Mouse (Mus musculus): ENCODE measurements around the gene Osbp. TPM values are rescaled to one million over a fixed set of nuclear protein-coding genes. Genes with fewer than 3 reads are reported as not detected.

The Osbp gene
- polyA plus RNA-seq, 2 experiments: 10.9 to 37.5 TPM

GRCm38 (mm10) chr19:12015708-12016107 lies 50.0 kb downstream of the Osbp start:
- DNase-seq (ENCODE audit: low spot score) (no peak), ATAC-seq (ENCODE audit: low FRiP score, low read depth) (no peak)
- H3K9ac ChIP-seq (ENCODE audit: low read depth, low read length, severe bottlenecking): no peak overlapping the region
- H3K27me3 ChIP-seq (ENCODE audit: control insufficient read depth, insufficient read depth, low read length): no peaks in the 10 kb centered on the region
- WGBS: 74% methylated on average over 8 of the region's 8 CpGs
- no peaks in the 10 kb centered on the region for H3K9me3 ChIP-seq (ENCODE audit: control insufficient read depth, low read length)
- no peaks in the 10 kb centered on the region for H3K36me3 ChIP-seq (ENCODE audit: control insufficient read depth, insufficient read depth, low read length)
- H3K4me1 ChIP-seq (ENCODE audit: control insufficient read depth, insufficient read depth, low read length): no peaks in the 10 kb centered on the region
- no peak for TF ChIP-seq POLR2A (IDR thresholded peaks at IDR 0.05; ENCODE audit: borderline replicate concordance, extremely low read depth, insufficient read depth, insufficient read length)
- no peak overlapping the region for H3K4me2 ChIP-seq (replicated peaks; ENCODE audit: low read depth, low read length, severe bottlenecking)
- H3K27ac ChIP-seq (replicated peaks; ENCODE audit: low read depth, low read length): no peak overlapping the region
- no peak overlapping the region for H3K4me3 ChIP-seq (replicated peaks; ENCODE audit: low read length)

- H3K4me3 ChIP-seq (replicated peaks; ENCODE audit: low read length): no peak overlapping the region
- ATAC-seq (ENCODE audit: low FRiP score, low read depth): no peak
- no peaks in the 10 kb centered on the region for H3K27me3 ChIP-seq (ENCODE audit: control insufficient read depth, insufficient read depth, low read length)
- H3K4me2 ChIP-seq (replicated peaks; ENCODE audit: low read depth, low read length, severe bottlenecking): no peak overlapping the region
- H3K9me3 ChIP-seq (ENCODE audit: control insufficient read depth, low read length): no peaks in the 10 kb centered on the region
- no peak overlapping the region for H3K9ac ChIP-seq (ENCODE audit: low read depth, low read length, severe bottlenecking)
- 86% methylated on average over 4 of the region's 4 CpGs for WGBS
- H3K27ac ChIP-seq (replicated peaks; ENCODE audit: low read depth, low read length): no peak overlapping the region
- no peaks in the 10 kb centered on the region for H3K36me3 ChIP-seq (ENCODE audit: control insufficient read depth, insufficient read depth, low read length)
- H3K4me1 ChIP-seq (ENCODE audit: control insufficient read depth, insufficient read depth, low read length): no peaks in the 10 kb centered on the region
- TF ChIP-seq POLR2A (IDR thresholded peaks at IDR 0.05; ENCODE audit: borderline replicate concordance, extremely low read depth, insufficient read depth, insufficient read length): no peak
- no peak for DNase-seq (ENCODE audit: low spot score)
These were observed 50.5 kb downstream of the Osbp start for GRCm38 (mm10) chr19:12016192-12016591.

- 82% methylated on average over 4 of the region's 4 CpGs for WGBS
- Histone ChIP-seq H3K27me3 (ENCODE audit: control insufficient read depth, insufficient read depth, low read length) (no peaks in the 10 kb centered on the region), H3K27ac (replicated peaks; ENCODE audit: low read depth, low read length) (no peak overlapping the region), H3K4me1 (ENCODE audit: control insufficient read depth, insufficient read depth, low read length) (no peaks in the 10 kb centered on the region), H3K4me2 (replicated peaks; ENCODE audit: low read depth, low read length, severe bottlenecking) (no peak overlapping the region), H3K4me3 (replicated peaks; ENCODE audit: low read length) (no peak overlapping the region), H3K9ac (ENCODE audit: low read depth, low read length, severe bottlenecking) (no peak overlapping the region), H3K9me3 (ENCODE audit: control insufficient read depth, low read length) (no peaks in the 10 kb centered on the region), H3K36me3 (ENCODE audit: control insufficient read depth, insufficient read depth, low read length) (no peaks in the 10 kb centered on the region)
- DNase-seq (ENCODE audit: low spot score) (no peak), ATAC-seq (ENCODE audit: low FRiP score, low read depth) (no peak)
- TF ChIP-seq POLR2A (IDR thresholded peaks at IDR 0.05; ENCODE audit: borderline replicate concordance, extremely low read depth, insufficient read depth, insufficient read length): no peak
These were observed 58.4 kb downstream of the Osbp start for GRCm38 (mm10) chr19:12024149-12024548.

- Histone ChIP-seq H3K27me3 (ENCODE audit: control insufficient read depth, insufficient read depth, low read length) (no peaks in the 10 kb centered on the region), H3K9me3 (ENCODE audit: control insufficient read depth, low read length) (no peaks in the 10 kb centered on the region)
- no peak for DNase-seq (ENCODE audit: low spot score)
These were observed 59.6 kb downstream of the Osbp start for GRCm38 (mm10) chr19:12025333-12025732.

GRCm38 (mm10) chr19:12026606-12027005 lies 60.9 kb downstream of the Osbp start:
- WGBS: 63% methylated on average over 2 of the region's 2 CpGs
- no peak for ATAC-seq (ENCODE audit: low FRiP score, low read depth)
- no peaks in the 10 kb centered on the region for H3K9me3 ChIP-seq (ENCODE audit: control insufficient read depth, low read length)

More at GRCm38 (mm10) chr19:12025333-12025732, 59.6 kb downstream of the Osbp start:
- Histone ChIP-seq H3K4me1 (ENCODE audit: control insufficient read depth, insufficient read depth, low read length) (no peaks in the 10 kb centered on the region), H3K4me2 (replicated peaks; ENCODE audit: low read depth, low read length, severe bottlenecking) (no peak overlapping the region), H3K4me3 (replicated peaks; ENCODE audit: low read length) (no peak overlapping the region), H3K36me3 (ENCODE audit: control insufficient read depth, insufficient read depth, low read length) (no peaks in the 10 kb centered on the region), H3K9ac (ENCODE audit: low read depth, low read length, severe bottlenecking) (no peak overlapping the region), H3K27ac (replicated peaks; ENCODE audit: low read depth, low read length) (no peak overlapping the region)
- ATAC-seq (ENCODE audit: low FRiP score, low read depth): no peak
- no peak for TF ChIP-seq POLR2A (IDR thresholded peaks at IDR 0.05; ENCODE audit: borderline replicate concordance, extremely low read depth, insufficient read depth, insufficient read length)
- WGBS: 94% methylated on average over 3 of the region's 3 CpGs

GRCm38 (mm10) chr19:12037727-12038126 lies 72.0 kb downstream of the Osbp start:
- Histone ChIP-seq H3K4me1 (ENCODE audit: control insufficient read depth, insufficient read depth, low read length) (no peaks in the 10 kb centered on the region), H3K9ac (ENCODE audit: low read depth, low read length, severe bottlenecking) (no peak overlapping the region), H3K36me3 (ENCODE audit: control insufficient read depth, insufficient read depth, low read length) (no peaks in the 10 kb centered on the region), H3K27me3 (ENCODE audit: control insufficient read depth, insufficient read depth, low read length) (no peaks in the 10 kb centered on the region), H3K27ac (replicated peaks; ENCODE audit: low read depth, low read length) (no peak overlapping the region), H3K9me3 (ENCODE audit: control insufficient read depth, low read length) (no peaks in the 10 kb centered on the region), H3K4me3 (replicated peaks; ENCODE audit: low read length) (no peak overlapping the region), H3K4me2 (replicated peaks; ENCODE audit: low read depth, low read length, severe bottlenecking) (no peak overlapping the region)
- DNase-seq (ENCODE audit: low spot score): no peak
- no peak for ATAC-seq (ENCODE audit: low FRiP score, low read depth)
- no peak for TF ChIP-seq POLR2A (IDR thresholded peaks at IDR 0.05; ENCODE audit: borderline replicate concordance, extremely low read depth, insufficient read depth, insufficient read length)

More at GRCm38 (mm10) chr19:12026606-12027005, 60.9 kb downstream of the Osbp start:
- Histone ChIP-seq H3K4me1 (ENCODE audit: control insufficient read depth, insufficient read depth, low read length) (no peaks in the 10 kb centered on the region), H3K4me3 (replicated peaks; ENCODE audit: low read length) (no peak overlapping the region), H3K27me3 (ENCODE audit: control insufficient read depth, insufficient read depth, low read length) (no peaks in the 10 kb centered on the region), H3K9ac (ENCODE audit: low read depth, low read length, severe bottlenecking) (no peak overlapping the region), H3K27ac (replicated peaks; ENCODE audit: low read depth, low read length) (no peak overlapping the region), H3K36me3 (ENCODE audit: control insufficient read depth, insufficient read depth, low read length) (no peaks in the 10 kb centered on the region), H3K4me2 (replicated peaks; ENCODE audit: low read depth, low read length, severe bottlenecking) (no peak overlapping the region)
- no peak for DNase-seq (ENCODE audit: low spot score)
- TF ChIP-seq POLR2A (IDR thresholded peaks at IDR 0.05; ENCODE audit: borderline replicate concordance, extremely low read depth, insufficient read depth, insufficient read length): no peak

All from limb, embryonic 14.5 days (tissue).